Mouse (Mus musculus) CH12.LX (cell line): ENCODE data around the gene Dnajc30. TPM values are rescaled to one million over a fixed set of nuclear protein-coding genes. Genes with fewer than 3 reads are reported as not detected.

Experiments used
- DNase-seq: peaks from one replicate; pipeline ENCODE4 v3.0.0-alpha.2; 2013; ENCODE audit errors: extremely low read depth
- H3K27ac ChIP-seq: 2 replicates; pipeline ENCODE4 v1.5.1; 2012; ENCODE audit warnings: low read depth, mild to moderate bottlenecking, control low read depth, moderate library complexity; ENCODE audit not compliant: insufficient read depth
- H3K27me3 ChIP-seq: replicated peaks from 2 replicates; pipeline ENCODE3; 2012; ENCODE audit warnings: inconsistent platforms
- H3K36me3 ChIP-seq, 2 experiments: replicated peaks in 1 of 2; 2 replicates each; pipeline versions ENCODE3 to v1.6.1; 2012; ENCODE audit warnings: inconsistent platforms in 1 of 2, low read length in 1 of 2, mild to moderate bottlenecking in 1 of 2, mixed read lengths in 1 of 2, moderate library complexity in 1 of 2; ENCODE audit not compliant: control insufficient read depth in 1 of 2, insufficient read depth in 1 of 2
- H3K4me1 ChIP-seq, 2 experiments: 2 replicates each; pipeline ENCODE4 v1.6.1; 2012; ENCODE audit warnings: inconsistent platforms in 1 of 2, moderate library complexity in 1 of 2; ENCODE audit not compliant: insufficient read depth in 2 of 2, control insufficient read depth in 1 of 2
- H3K4me2 ChIP-seq: 2 replicates; pipeline ENCODE4 v1.6.1; 2012; ENCODE audit warnings: low read depth, mild to moderate bottlenecking, control low read depth; ENCODE audit not compliant: poor library complexity, insufficient read depth, severe bottlenecking
- H3K4me3 ChIP-seq, 3 experiments: fragments of 150-350 bp in 1 of 3; sonication (generic) in 1 of 3; replicated peaks in 1 of 3; 2 replicates each; pipeline versions ENCODE3 to v1.5.1; 2011 to 2012; ENCODE audit warnings: low read depth in 2 of 3, low read length in 2 of 3, mild to moderate bottlenecking in 2 of 3, moderate library complexity in 2 of 3, control low read depth in 1 of 3, improper control_type of control experiment in 1 of 3, inconsistent platforms in 1 of 3, mixed read lengths in 1 of 3; ENCODE audit not compliant: poor library complexity in 1 of 3
- H3K79me2 ChIP-seq: replicated peaks from 2 replicates; pipeline ENCODE4 v1.6.1; 2012; ENCODE audit warnings: mild to moderate bottlenecking, moderate library complexity; ENCODE audit not compliant: control insufficient read depth, poor library complexity, insufficient read depth, severe bottlenecking; ENCODE audit errors: extremely low read depth
- H3K9ac ChIP-seq: 2 replicates; pipeline ENCODE4 v1.6.1; 2012; ENCODE audit warnings: low read depth, mild to moderate bottlenecking, control low read depth, moderate library complexity; ENCODE audit not compliant: insufficient read depth
- H3K9me3 ChIP-seq: replicated peaks from 2 replicates; pipeline ENCODE3; 2012; ENCODE audit warnings: low read length, inconsistent platforms, mixed read lengths
- BHLHE40 ChIP-seq: IDR thresholded peaks from 2 replicates; pipeline ENCODE4 v1.6.1; 2011; ENCODE audit warnings: mild to moderate bottlenecking, low read depth, low read length, improper control_type of control experiment
- CHD2 ChIP-seq: IDR thresholded peaks from 2 replicates; pipeline ENCODE4 v1.6.1; 2011; ENCODE audit warnings: low read length, improper control_type of control experiment
- EP300 ChIP-seq: IDR thresholded peaks from 2 replicates; pipeline ENCODE4 v1.6.1; 2011; ENCODE audit warnings: low read length, improper control_type of control experiment
- HCFC1 ChIP-seq: IDR thresholded peaks from 2 replicates; pipeline ENCODE4 v1.6.1; 2012; ENCODE audit warnings: low read depth, mild to moderate bottlenecking, inconsistent platforms, low read length, improper control_type of control experiment
- JUND ChIP-seq: conservative IDR thresholded peaks from 2 replicates; pipeline ENCODE4 v1.6.1; 2011; ENCODE audit warnings: low read depth, low read length, improper control_type of control experiment
- KAT2A ChIP-seq: IDR thresholded peaks from 2 replicates; pipeline ENCODE4 v1.6.1; 2012; ENCODE audit warnings: low read length, improper control_type of control experiment, inconsistent platforms; ENCODE audit not compliant: insufficient replicate concordance
- SMC3 ChIP-seq: IDR thresholded peaks from 2 replicates; pipeline ENCODE4 v1.6.1; 2011; ENCODE audit warnings: low read depth, low read length, improper control_type of control experiment
- TBP ChIP-seq: conservative IDR thresholded peaks from 2 replicates; pipeline ENCODE4 v1.6.1; 2011; ENCODE audit warnings: low read depth, low read length, improper control_type of control experiment
- ZC3H11A ChIP-seq: IDR thresholded peaks from 2 replicates; pipeline ENCODE4 v1.6.1; 2012; ENCODE audit warnings: low read depth, mild to moderate bottlenecking, inconsistent platforms, low read length, improper control_type of control experiment
- ZMIZ1 ChIP-seq: IDR thresholded peaks from 2 replicates; pipeline ENCODE4 v1.6.1; 2012; ENCODE audit warnings: low read depth, mild to moderate bottlenecking, inconsistent platforms, low read length, improper control_type of control experiment
- dilution Hi-C: fragments of 300-500 bp; cut with MboI; formaldehyde crosslinking; loops from 2 replicates; pipeline ENCODE4 v1.14.3; 2020; ENCODE audit warnings: low sequenced_read_pairs; ENCODE audit not compliant: extremely low pct_unique_long_range_greater_than_20kb, extremely low pct_ligation_motif_present
- in situ Hi-C: fragments of 300-500 bp; cut with MboI; formaldehyde crosslinking; loops from 3 replicates; pipeline ENCODE4 v1.14.3; 2019; ENCODE audit warnings: low sequenced_read_pairs, low pct_ligation_motif_present, low pct_unique_long_range_greater_than_20kb, mixed read lengths
- polyA plus RNA-seq: library from polyadenylated mRNA; unstranded; fragments of >175 nt; gene quantifications from 2 replicates; pipeline ENCODE4 v1.2.1, GENCODE M21; 2012; ENCODE audit warnings: low read depth; ENCODE audit not compliant: insufficient read length
- total RNA-seq, 2 experiments: library from RNA; depleted of rRNA; stranded (reverse); fragments of 300-350 nt in 1 of 2; fragments of >200 nt in 1 of 2; gene quantifications; 2 replicates each; pipeline ENCODE4 v1.2.3; 2012 to 2014

The Dnajc30 gene
- total and polyA plus RNA-seq, 3 experiments: 4.9 to 9.6 (median 7.2) TPM

DNA sequence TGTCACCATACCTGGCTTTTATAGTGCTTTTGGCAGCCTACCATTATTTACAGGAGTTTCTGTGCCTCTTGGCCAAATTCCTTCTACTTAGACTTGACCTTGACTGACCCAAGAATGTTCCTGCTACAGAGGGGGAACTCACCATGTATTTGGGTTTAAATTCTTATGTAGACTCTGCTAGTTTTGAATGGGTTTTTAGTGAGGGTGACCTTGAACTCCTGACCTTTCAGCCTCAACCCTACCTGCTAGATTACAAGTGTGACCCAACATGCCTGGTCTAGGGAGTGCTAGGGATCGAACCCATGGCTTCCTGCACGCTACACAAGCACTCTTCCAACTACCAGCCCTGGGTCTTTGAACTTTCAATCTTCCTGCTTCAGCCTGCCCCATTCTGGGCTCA, 8.1 kb downstream of the Dnajc30 start:
- no peak overlapping the region for H3K9ac ChIP-seq
- H3K4me2 ChIP-seq: no peak overlapping the region
- in situ Hi-C loops: loop anchor here (5.0 kb wide), 1 partner anchor 50 kb away; the partner anchor contains the start of gene Stx1a
- no peaks in the 10 kb centered on the region for H3K9me3 ChIP-seq
- H3K27ac ChIP-seq: no peak overlapping the region
- H3K27me3 ChIP-seq: peaks cover 34% of the 10 kb centered on the region
- no peak overlapping the region for H3K4me3 ChIP-seq
- H3K36me3 ChIP-seq: peaks cover 0 to 12% of the 10 kb centered on the region in 2 experiments
- no peak for DNase-seq
- TF ChIP-seq ZC3H11A (no peak), ZMIZ1 (no peak)
- TF ChIP-seq, all 38 proteins: peak for 0
- H3K79me2 ChIP-seq: no peaks in the 10 kb centered on the region
- dilution Hi-C loops: no loop called here
- H3K4me1 ChIP-seq: peaks cover 2% of the 10 kb centered on the region in 2 experiments; a peak in 3 of 4 replicates

GRCm38 (mm10) chr5:135072720-135073119, 8.7 kb downstream of the Dnajc30 start:
- Histone ChIP-seq H3K36me3 (peaks cover 0 to 6% of the 10 kb centered on the region in 2 experiments), H3K4me2 (no peak overlapping the region), H3K79me2 (no peaks in the 10 kb centered on the region)
- dilution Hi-C loops: no loop called here
- TF ChIP-seq CHD2: no peak
- no peak for TF ChIP-seq JUND
- TF ChIP-seq HCFC1: no peak
- TF ChIP-seq BHLHE40: no peak
- no peak for TF ChIP-seq TBP
- TF ChIP-seq SMC3: no peak
- TF ChIP-seq, all 38 proteins: peak for 0
- Histone ChIP-seq H3K27ac (no peak overlapping the region), H3K27me3 (peaks cover 36% of the 10 kb centered on the region), H3K9ac (no peak overlapping the region), H3K9me3 (no peaks in the 10 kb centered on the region), H3K4me1 (peaks cover 3 to 8% of the 10 kb centered on the region in 2 experiments; a peak in 3 of 4 replicates), H3K4me3 (no peak overlapping the region)
- no peak for DNase-seq
- in situ Hi-C loops: loop anchor here (5.0 kb wide), 1 partner anchor 50 kb away; the partner anchor contains the start of gene Stx1a

- H3K79me2 ChIP-seq: no peaks in the 10 kb centered on the region
- no peak overlapping the region for H3K4me2 ChIP-seq
- peaks cover 3 to 12% of the 10 kb centered on the region in 2 experiments; a peak in 3 of 4 replicates for H3K4me1 ChIP-seq
- in situ Hi-C loops (loop anchor here (5.0 kb wide), 1 partner anchor 51 kb away; the partner anchor contains the start of gene Stx1a), dilution Hi-C loops (no loop called here)
- no peak overlapping the region for H3K27ac ChIP-seq
- no peak overlapping the region for H3K4me3 ChIP-seq
- no peak overlapping the region for H3K9ac ChIP-seq
- TF ChIP-seq EP300 (no peak), KAT2A (no peak)
- no peaks in the 10 kb centered on the region for H3K9me3 ChIP-seq
- peaks cover 38% of the 10 kb centered on the region for H3K27me3 ChIP-seq
- no peak for DNase-seq
- no peaks in the 10 kb centered on the region for H3K36me3 ChIP-seq
Observed at GRCm38 (mm10) chr5:135073349-135074150, 9.5 kb downstream of the Dnajc30 start.
